Mouse (Mus musculus) brown adipose tissue, adult 24 weeks (tissue): ENCODE results near the gene Cdc42ep4. TPM values are rescaled to one million over a fixed set of nuclear protein-coding genes. Genes with fewer than 3 reads are reported as not detected.

ENCODE experiments used
- H3K27ac ChIP-seq: fragments of 200-500 bp; replicated peaks from 2 replicates; pipeline ENCODE4 v1.5.1; 2012; ENCODE audit warnings: low read depth, mild to moderate bottlenecking, low read length
- H3K4me1 ChIP-seq: fragments of 200-500 bp; 2 replicates; pipeline ENCODE4 v1.6.1; 2012; ENCODE audit warnings: low read length, mixed read lengths; ENCODE audit not compliant: control insufficient read depth, insufficient read depth, insufficient read length
- H3K4me3 ChIP-seq: fragments of 200-500 bp; 2 replicates; pipeline ENCODE4 v1.5.1; 2012; ENCODE audit warnings: low read depth, mild to moderate bottlenecking, low read length, moderate library complexity; ENCODE audit not compliant: insufficient read depth
- polyA plus RNA-seq: library from polyadenylated mRNA; stranded (reverse); fragments of >200 nt; gene quantifications from 2 replicates; pipeline ENCODE4 v1.2.4, GENCODE M21; 2012; ENCODE audit not compliant: missing spikeins, insufficient read depth, insufficient read length

Gene Cdc42ep4
- polyA plus RNA-seq, 1 experiment: 8.7 TPM

DNA sequence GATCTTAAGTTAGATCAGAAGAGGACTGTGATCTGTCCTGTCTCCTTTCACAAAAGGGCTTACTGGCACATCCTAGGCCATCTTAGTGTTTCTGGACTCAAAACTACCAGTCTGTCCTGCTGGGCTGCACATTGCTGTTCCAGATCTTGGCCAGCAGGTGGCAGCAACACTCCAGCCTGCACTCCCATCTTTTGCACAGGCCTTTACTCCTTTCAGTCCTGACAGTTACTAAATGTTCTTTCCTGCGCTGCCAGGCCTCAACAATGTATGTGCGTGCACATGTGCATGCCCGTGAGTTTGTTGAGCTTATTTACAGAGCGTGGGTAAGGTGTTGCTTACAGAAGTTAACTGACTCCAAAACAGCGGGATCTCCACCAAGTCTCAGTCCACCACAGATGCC, 47.9 kb downstream of the Cdc42ep4 start:
- Histone ChIP-seq H3K4me1 (peaks cover 4% of the 10 kb centered on the region; the same call in 1 of the 2 replicates), H3K27ac (no peak overlapping the region), H3K4me3 (no peak overlapping the region)

DNA sequence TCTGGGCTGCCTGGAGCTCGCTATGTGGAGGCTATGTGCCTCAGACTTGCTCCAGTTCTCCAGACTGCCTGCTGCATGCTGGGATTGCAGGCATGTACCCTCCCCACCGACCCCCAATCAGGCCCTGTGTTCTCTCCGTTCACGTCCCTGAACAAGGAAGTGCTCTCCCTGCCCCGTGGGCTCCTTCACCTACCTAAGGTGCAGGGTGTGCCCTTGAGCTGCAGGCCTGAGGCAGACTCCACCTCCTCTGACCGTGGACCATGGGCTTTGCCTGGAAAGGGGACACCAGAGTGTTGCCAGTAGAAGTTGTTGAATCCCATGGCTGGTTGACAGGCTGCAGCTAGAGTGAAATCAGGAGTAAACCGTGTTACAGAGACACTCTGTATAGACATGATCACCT, 52.0 kb downstream of the Cdc42ep4 start:
- H3K4me1 ChIP-seq: no peaks in the 10 kb centered on the region
- H3K4me3 ChIP-seq: no peak overlapping the region
- H3K27ac ChIP-seq: no peak overlapping the region

DNA sequence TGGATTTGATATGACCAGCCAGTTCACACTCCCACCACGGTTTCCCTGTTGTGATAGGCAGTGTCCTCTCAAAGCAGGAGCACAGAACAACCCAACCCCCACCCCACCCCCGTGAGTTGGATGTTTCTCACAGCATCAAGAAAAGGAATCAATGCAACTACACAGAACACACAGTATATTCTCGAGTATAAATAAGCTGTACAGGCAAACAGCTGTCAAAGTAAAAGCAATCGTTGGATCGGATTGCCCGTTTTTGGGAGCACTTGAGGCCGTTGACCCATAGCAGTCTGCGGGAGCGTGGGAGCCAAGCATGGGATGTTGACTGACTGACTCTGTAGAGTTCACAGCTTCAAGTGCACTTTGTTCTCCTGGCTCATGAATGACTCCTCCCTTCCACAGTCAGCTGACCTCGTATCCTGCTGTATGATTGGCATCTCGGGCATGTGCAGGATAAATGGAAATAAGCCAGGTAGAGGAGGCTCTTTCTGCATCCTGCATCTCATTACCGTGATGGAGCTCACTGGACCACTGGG, 53.6 kb downstream of the Cdc42ep4 start:
- H3K4me1 ChIP-seq: no peaks in the 10 kb centered on the region
- H3K27ac ChIP-seq: peak overlapping the region; percentile 47; the same call in 1 of the 2 replicates
- H3K4me3 ChIP-seq: no peak overlapping the region

DNA sequence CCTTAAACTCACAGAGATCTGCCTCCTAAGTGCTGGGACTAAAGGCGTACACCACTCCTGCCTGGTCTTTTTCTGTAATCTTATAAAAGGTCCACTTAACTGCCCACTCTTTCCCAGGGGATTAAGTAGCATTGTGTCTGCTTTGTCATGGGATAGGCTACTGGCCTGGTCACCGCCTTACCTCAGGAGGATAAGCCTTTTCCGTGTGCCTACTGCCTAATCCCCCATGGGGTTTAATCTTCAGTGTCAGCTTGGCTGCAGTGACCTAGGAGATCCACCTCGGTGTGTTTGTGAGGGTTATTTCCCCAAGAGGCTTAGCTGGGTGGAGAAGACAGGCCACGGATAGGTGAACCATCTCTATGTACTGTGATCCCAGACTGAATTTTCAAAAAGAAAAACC, 54.1 kb downstream of the Cdc42ep4 start:
- Histone ChIP-seq H3K4me3 (no peak overlapping the region), H3K27ac (peak overlapping the region; percentile 47; the same call in 1 of the 2 replicates), H3K4me1 (no peaks in the 10 kb centered on the region)

DNA sequence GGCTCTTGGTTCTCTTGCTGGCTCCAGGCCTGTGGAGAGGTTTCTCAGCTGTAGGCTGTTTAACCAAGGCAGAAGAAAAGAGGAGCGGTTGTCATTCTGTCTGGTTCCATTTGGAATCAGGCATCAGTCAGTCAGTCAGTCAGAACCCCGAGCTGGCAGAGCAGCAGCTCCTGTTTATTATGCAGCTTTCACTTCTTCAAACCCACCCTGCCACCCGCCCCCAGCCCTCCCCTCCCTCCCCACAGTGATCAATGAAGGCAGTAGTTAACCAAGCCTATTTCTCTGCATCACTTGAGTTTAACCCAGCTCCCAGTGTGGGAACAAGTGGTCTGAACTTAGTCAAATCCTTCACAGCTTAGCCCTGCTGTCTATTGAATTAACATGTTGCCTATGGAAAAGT, 59.8 kb downstream of the Cdc42ep4 start:
- Histone ChIP-seq H3K4me3 (no peak overlapping the region), H3K27ac (no peak overlapping the region), H3K4me1 (no peaks in the 10 kb centered on the region)

DNA sequence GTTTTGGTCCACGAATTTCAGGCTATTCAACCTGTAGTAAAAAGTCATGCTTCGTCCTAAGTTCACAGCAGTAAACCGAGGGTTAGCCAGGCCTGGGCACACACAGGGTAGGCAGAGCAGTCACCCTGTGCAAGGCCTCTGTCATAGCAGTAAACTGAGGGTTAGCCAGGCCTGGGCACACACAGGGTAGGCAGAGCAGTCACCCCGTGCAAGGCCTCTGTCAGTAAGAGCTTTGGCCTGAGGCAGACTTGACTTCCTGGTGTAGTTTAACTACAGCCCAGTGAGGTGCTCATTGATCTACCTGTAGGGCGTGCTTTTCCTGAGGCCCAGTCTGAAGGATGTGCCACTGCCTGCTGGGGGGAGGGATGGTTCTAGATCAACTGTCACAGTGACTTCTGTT, 60.4 kb downstream of the Cdc42ep4 start:
- Histone ChIP-seq H3K27ac (no peak overlapping the region), H3K4me1 (no peaks in the 10 kb centered on the region), H3K4me3 (no peak overlapping the region)

DNA sequence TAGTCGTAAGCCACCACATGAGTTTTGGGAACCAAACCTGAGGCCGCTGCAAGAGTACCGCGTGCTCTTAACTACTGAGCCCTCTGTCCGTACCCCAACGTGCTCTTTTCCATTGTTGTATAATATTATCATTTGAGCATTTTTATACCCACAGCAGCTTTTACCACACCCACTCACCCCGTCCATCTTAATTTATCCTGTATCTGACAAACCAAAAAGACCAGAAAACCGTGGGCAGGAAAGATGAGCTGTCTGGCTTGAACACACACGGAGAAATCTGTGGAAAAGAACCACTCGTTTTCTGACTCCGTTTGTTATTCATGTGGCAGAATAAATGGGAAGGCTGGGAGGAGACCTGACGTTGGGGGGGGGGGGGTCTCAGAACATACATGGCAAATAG, 61.2 kb downstream of the Cdc42ep4 start:
- H3K27ac ChIP-seq: no peak overlapping the region
- no peaks in the 10 kb centered on the region for H3K4me1 ChIP-seq
- no peak overlapping the region for H3K4me3 ChIP-seq

DNA sequence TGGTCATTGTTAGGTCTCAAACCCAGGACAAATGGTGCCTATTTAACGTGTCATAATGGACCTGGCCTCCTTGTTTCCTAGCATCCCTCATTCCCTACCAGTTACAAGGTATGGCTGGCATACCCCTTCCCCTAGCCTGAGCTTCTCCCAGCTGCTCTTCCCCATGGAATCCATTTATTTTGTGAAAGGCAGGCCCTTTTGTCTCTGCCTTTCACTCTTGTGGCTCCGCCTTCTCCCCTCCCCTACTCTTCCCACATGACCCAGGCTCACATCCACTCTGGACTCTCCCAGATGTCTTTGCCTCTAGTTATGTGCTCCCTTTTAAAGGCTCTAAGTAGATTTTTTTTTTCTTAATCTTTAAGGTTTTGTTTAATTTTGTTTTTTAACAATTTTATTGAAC, 64.7 kb downstream of the Cdc42ep4 start:
- no peak overlapping the region for H3K27ac ChIP-seq
- no peak overlapping the region for H3K4me3 ChIP-seq
- H3K4me1 ChIP-seq: peaks cover 3% of the 10 kb centered on the region; the same call in 1 of the 2 replicates

DNA sequence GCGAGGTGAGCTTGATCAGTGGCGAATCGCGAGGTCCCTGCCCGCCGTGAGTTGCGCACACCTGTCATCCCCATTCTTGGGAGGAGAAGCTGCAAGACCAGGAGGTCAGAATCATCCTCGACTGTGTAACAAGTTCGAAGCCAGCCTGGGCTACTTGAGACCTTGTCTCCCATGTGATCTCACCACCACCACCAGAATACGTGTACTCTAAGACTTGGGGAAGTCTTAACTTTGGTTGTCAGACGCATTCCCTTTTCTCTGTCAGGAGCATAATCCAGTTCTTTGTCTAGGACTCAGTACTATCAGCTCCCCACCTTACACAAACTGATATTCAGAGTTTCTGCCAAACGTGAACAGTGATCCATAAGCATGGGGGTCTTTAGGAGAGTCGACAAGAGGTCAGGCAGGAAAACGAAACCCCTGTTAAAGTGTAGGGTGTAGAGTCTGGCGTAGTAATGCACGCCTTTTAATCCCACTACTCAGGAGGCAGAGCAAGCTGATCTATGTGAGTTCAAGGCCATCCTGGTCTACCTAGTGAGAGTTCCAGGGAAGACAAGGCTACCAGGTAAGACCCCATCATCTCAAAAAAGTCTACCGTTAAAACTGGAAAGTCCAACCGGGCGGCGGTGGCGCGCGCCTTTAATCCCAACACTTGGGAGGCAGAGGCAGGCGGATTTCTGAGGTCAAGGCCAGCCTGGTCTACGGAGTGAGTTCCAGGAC, 66.8 kb downstream of the Cdc42ep4 start:
- H3K4me3 ChIP-seq: peak overlapping the region; percentile 88
- no peak overlapping the region for H3K27ac ChIP-seq
- H3K4me1 ChIP-seq: peaks cover 3% of the 10 kb centered on the region; the same call in 1 of the 2 replicates

DNA sequence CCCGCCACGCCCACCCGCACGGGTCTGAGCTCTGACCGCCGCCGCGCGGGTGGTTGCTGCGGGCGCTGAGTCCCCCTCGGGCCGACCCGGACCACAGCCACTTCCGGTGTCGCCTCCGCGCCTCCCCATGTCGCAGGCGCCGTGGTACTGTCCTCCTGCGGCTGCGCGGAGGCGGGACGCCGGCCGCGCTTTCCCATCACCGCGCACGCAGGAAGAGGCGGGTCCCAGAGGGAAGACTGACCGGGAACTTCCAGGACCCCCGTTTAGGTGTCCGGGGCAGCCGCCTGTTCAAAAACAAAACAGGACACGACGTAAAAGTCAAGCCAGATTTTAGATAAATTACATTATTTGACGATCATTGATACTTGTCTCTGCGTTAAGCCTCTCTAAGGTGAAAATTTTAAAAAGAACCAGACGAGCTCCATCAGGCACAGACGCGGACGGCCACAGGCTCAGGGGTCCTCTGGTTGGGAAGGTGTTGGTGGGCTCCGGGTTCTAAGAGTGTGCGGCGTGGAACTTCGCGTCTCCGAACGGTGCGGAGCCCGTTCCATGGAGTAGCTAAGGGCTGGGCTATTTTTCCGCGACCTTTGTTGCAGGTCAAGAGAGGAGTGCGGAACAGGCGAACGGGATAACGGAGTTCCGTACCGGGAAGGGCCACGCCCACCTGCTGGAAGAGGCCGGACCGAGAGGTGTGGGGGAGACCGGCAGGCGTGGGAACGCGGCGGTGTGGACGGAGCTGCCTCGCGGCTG, 67.5 kb downstream of the Cdc42ep4 start, which contains the start of the genes Fam104a and D11Wsu47e:
TSS of gene Fam104a (minus strand) at position 199 of the 750 bp plus-strand sequence.
TSS of gene D11Wsu47e (plus strand) at position 456 of the 750 bp plus-strand sequence.
- Histone ChIP-seq H3K4me3 (peak within 1 kb of the TSS; percentile 92), H3K4me1 (peaks cover 3% of the 10 kb centered on the region; the same call in 1 of the 2 replicates), H3K27ac (peak within 1 kb of the TSS; percentile 89)

DNA sequence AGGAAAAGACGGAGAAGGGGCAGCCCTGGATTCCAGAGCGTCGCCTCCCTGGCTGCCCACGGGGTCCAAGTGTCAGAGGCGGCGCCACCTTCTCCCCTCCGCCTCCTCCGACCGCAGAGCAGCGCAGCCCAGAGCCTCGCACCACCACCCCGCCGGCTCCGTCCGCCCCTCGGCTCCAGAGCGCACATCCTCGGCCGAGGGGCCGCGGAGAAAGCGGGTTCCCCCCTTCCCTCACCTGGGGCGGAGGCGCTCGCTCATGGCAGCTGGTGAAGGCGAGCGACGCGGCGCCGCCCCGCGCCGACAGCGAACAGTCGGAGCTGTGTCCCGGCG, 68.1 kb downstream of the Cdc42ep4 start:
- Histone ChIP-seq H3K4me3 (peak overlapping the region; percentile 92), H3K4me1 (peaks cover 3% of the 10 kb centered on the region; the same call in 1 of the 2 replicates), H3K27ac (peak overlapping the region; percentile 75)

DNA sequence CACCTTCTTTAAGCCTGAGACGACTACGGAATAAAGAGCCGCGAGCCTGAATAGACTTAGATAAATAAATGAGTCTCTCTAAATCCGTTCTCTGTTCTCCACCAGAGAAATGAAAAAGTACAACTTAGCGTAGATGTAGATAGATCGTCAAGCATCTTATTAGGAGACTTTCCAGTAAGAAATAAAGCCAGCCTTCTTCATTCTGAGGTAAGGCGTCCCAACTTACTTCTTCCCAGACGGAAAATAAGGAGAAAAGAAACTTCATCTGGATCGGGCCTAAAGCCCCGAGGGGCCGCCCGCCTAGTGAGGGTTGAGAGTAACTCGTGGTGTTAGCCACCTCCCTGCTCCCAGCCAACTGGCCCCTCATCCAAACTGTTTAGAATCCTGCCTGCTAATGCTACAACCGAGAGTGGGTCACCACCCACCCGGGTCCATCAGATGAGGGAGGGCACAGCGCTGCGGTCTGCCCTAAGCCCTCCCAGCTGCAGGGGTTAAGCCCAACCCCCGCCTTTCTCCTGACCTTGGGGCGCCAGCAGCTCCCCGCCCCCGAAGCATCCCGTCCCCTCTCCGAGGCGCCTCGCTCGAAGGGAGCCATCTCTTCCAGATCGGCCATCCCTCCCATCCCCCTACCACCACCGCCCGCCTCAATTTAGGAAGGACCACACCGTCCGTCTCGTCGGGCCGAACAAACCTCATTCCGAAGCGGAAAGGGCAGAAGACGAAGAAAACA, 68.6 kb downstream of the Cdc42ep4 start:
- peak overlapping the region; percentile 75 for H3K27ac ChIP-seq
- peak overlapping the region; percentile 92 for H3K4me3 ChIP-seq
- peaks cover 5% of the 10 kb centered on the region; the same call in 1 of the 2 replicates for H3K4me1 ChIP-seq

DNA sequence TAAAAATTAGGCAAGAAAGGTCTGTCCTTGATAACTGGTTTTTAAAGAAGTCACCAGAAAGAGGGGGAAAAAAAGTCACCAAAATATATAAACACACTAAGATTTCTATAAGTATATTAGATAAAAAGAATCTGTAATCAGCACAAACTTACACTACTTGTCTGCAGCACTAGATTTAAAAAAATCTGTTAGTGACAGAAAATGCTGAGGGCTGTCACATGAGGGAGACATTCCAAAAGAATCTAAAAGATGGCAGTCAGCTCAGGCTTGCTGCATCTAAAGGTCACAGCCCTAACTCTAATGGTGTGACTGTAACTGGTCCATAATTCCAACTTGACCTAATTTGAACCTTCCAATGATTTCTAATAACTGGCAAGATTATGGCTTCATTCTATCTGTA, 69.7 kb downstream of the Cdc42ep4 start:
- H3K4me3 ChIP-seq: no peak overlapping the region
- H3K4me1 ChIP-seq: peaks cover 5% of the 10 kb centered on the region; the same call in 1 of the 2 replicates
- no peak overlapping the region for H3K27ac ChIP-seq

DNA sequence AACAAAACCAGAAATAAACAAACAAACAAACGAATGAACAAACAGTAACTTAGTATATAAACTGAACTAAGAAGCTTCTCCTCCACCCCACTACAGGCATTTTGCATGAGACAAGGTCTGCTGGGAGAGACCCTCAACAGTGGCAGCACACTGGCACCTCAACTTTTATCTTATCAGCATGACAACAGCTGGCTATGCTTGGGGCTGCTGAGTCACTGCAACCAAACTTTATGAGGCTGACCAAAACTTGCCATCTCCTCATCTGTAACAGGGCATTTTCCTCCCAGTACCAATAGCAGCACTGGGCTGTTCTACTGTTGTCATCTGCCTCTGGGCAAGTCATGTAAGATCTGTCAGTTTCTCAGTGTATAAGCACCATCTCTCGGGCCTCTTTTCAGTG, 70.7 kb downstream of the Cdc42ep4 start:
- Histone ChIP-seq H3K27ac (no peak overlapping the region), H3K4me1 (peaks cover 5% of the 10 kb centered on the region; the same call in 1 of the 2 replicates), H3K4me3 (no peak overlapping the region)

DNA sequence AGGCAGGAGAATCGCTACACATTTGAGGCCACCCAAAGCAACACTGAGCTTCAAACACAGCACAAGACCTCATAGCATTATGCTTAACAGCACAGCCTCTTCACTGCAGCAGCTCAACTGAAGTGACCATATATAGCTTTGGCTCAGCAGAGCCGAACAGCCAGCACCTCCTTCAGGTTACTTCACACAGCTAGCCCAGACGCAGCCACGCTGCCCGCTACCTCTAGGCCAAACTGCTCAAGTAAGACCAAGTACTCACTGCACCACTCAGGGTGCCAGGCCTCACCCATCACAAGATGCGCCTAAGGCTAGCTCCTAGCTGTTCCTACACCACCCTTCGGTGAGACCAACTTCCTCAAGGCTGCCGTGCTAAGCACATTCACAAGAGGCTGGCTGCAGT, 73.3 kb downstream of the Cdc42ep4 start:
- H3K27ac ChIP-seq: no peak overlapping the region
- H3K4me1 ChIP-seq: peaks cover 2% of the 10 kb centered on the region; the same call in 1 of the 2 replicates

More for the DNA sequence above, 73.3 kb downstream of the Cdc42ep4 start:
- no peak overlapping the region for H3K4me3 ChIP-seq
